Mouse (Mus musculus): ENCODE data around the gene Cela3a. TPM values are rescaled to one million over a fixed set of nuclear protein-coding genes. Genes with fewer than 3 reads are reported as not detected.
A peak's percentile ranks its signal among the peaks of the same experiment; 100 is the strongest.

The Cela3a gene
- polyA plus RNA-seq, 1 experiment from 2014 or later: not detected

GRCm38 (mm10) chr4:137449715-137450114, 40.1 kb upstream of the Cela3a start:
- Histone ChIP-seq H3K9me3 (ENCODE audit: control insufficient read depth, low read length) (no peaks in the 10 kb centered on the region), H3K4me1 (ENCODE audit: control insufficient read depth in 2 of 2, insufficient read depth in 2 of 2, low read length in 2 of 2) (peaks cover 25% of the 10 kb centered on the region in 2 experiments), H3K27me3 (ENCODE audit: control insufficient read depth, insufficient read depth, low read length) (no peaks in the 10 kb centered on the region), H3K4me2 (ENCODE audit: low read length) (no peak overlapping the region), H3K36me3 (ENCODE audit: control insufficient read depth, insufficient read depth, low read length) (no peaks in the 10 kb centered on the region), H3K9ac (ENCODE audit: low read length) (no peak overlapping the region), H3K27ac (replicated peaks in 1 of 2; ENCODE audit: control insufficient read depth in 1 of 2, insufficient read depth in 1 of 2, low read depth in 2 of 2, low read length in 2 of 2) (0 out of 4 replicates have a peak overlapping the region, but pooled peaks of 1 of the 2 experiments have one; percentile 12), H3K4me3 (ENCODE audit: control insufficient read depth in 1 of 2, insufficient read depth in 1 of 2, low read depth in 1 of 2, low read length in 2 of 2) (no peak overlapping the region)
- ATAC-seq (ENCODE audit: insufficient number of reproducible peaks, insufficient read depth, low FRiP score, low read depth): no peak
- WGBS: 58% methylated on average over 10 of the region's 10 CpGs

GRCm38 (mm10) chr4:137449132-137449531, 39.5 kb upstream of the Cela3a start:
- Histone ChIP-seq H3K4me2 (ENCODE audit: low read length) (peak overlapping the region; percentile 32; the same call in 1 of the 2 replicates), H3K9me3 (ENCODE audit: control insufficient read depth, low read length) (no peaks in the 10 kb centered on the region), H3K4me3 (ENCODE audit: control insufficient read depth in 1 of 2, insufficient read depth in 1 of 2, low read depth in 1 of 2, low read length in 2 of 2) (no peak overlapping the region), H3K4me1 (ENCODE audit: control insufficient read depth in 2 of 2, insufficient read depth in 2 of 2, low read length in 2 of 2) (peaks cover 25% of the 10 kb centered on the region in 2 experiments), H3K9ac (ENCODE audit: low read length) (peak overlapping the region; percentile 50; the same call in 1 of the 2 replicates), H3K36me3 (ENCODE audit: control insufficient read depth, insufficient read depth, low read length) (no peaks in the 10 kb centered on the region), H3K27me3 (ENCODE audit: control insufficient read depth, insufficient read depth, low read length) (no peaks in the 10 kb centered on the region), H3K27ac (replicated peaks in 1 of 2; ENCODE audit: control insufficient read depth in 1 of 2, insufficient read depth in 1 of 2, low read depth in 2 of 2, low read length in 2 of 2) (peak overlapping the region in 1 of 2 experiments; percentile 65; a peak in 2 of 4 replicates)
- WGBS: 40% methylated on average over 2 of the region's 2 CpGs
- ATAC-seq (ENCODE audit: insufficient number of reproducible peaks, insufficient read depth, low FRiP score, low read depth): no peak

GRCm38 (mm10) chr4:137448641-137449040, 39.0 kb upstream of the Cela3a start:
- peak overlapping the region; percentile 8 to 65; a peak in 3 of 4 replicates for H3K27ac ChIP-seq (replicated peaks in 1 of 2; ENCODE audit: control insufficient read depth in 1 of 2, insufficient read depth in 1 of 2, low read depth in 2 of 2, low read length in 2 of 2)
- H3K4me1 ChIP-seq (ENCODE audit: control insufficient read depth in 2 of 2, insufficient read depth in 2 of 2, low read length in 2 of 2): peaks cover 25 to 28% of the 10 kb centered on the region in 2 experiments
- WGBS: 25% methylated on average over 2 of the region's 2 CpGs
- no peak overlapping the region for H3K4me3 ChIP-seq (ENCODE audit: control insufficient read depth in 1 of 2, insufficient read depth in 1 of 2, low read depth in 1 of 2, low read length in 2 of 2)
- H3K27me3 ChIP-seq (ENCODE audit: control insufficient read depth, insufficient read depth, low read length): no peaks in the 10 kb centered on the region
- H3K4me2 ChIP-seq (ENCODE audit: low read length): peak overlapping the region; percentile 32
- H3K9me3 ChIP-seq (ENCODE audit: control insufficient read depth, low read length): no peaks in the 10 kb centered on the region
- H3K9ac ChIP-seq (ENCODE audit: low read length): peak overlapping the region; percentile 50
- no peaks in the 10 kb centered on the region for H3K36me3 ChIP-seq (ENCODE audit: control insufficient read depth, insufficient read depth, low read length)
- ATAC-seq (ENCODE audit: insufficient number of reproducible peaks, insufficient read depth, low FRiP score, low read depth): 0 out of 2 replicates have a peak, but pooled peaks have one; percentile 11

GRCm38 (mm10) chr4:137448197-137448596, 38.6 kb upstream of the Cela3a start:
- Histone ChIP-seq H3K9ac (ENCODE audit: low read length) (peak overlapping the region; percentile 50; the same call in 1 of the 2 replicates), H3K4me2 (ENCODE audit: low read length) (peak overlapping the region; percentile 32), H3K27me3 (ENCODE audit: control insufficient read depth, insufficient read depth, low read length) (no peaks in the 10 kb centered on the region), H3K4me3 (ENCODE audit: control insufficient read depth in 1 of 2, insufficient read depth in 1 of 2, low read depth in 1 of 2, low read length in 2 of 2) (no peak overlapping the region), H3K36me3 (ENCODE audit: control insufficient read depth, insufficient read depth, low read length) (no peaks in the 10 kb centered on the region), H3K27ac (replicated peaks in 1 of 2; ENCODE audit: control insufficient read depth in 1 of 2, insufficient read depth in 1 of 2, low read depth in 2 of 2, low read length in 2 of 2) (peak overlapping the region; percentile 8 to 65; a peak in 3 of 4 replicates), H3K9me3 (ENCODE audit: control insufficient read depth, low read length) (no peaks in the 10 kb centered on the region), H3K4me1 (ENCODE audit: control insufficient read depth in 2 of 2, insufficient read depth in 2 of 2, low read length in 2 of 2) (peaks cover 22 to 28% of the 10 kb centered on the region in 2 experiments)
- WGBS: 15% methylated on average over 6 of the region's 6 CpGs
- peak; percentile 59 for ATAC-seq (ENCODE audit: insufficient number of reproducible peaks, insufficient read depth, low FRiP score, low read depth)

GRCm38 (mm10) chr4:137447363-137448196, 38.0 kb upstream of the Cela3a start:
- no peaks in the 10 kb centered on the region for H3K9me3 ChIP-seq (ENCODE audit: control insufficient read depth, low read length)
- peak overlapping the region in 1 of 2 experiments; percentile 65; a peak in 2 of 4 replicates for H3K27ac ChIP-seq (replicated peaks in 1 of 2; ENCODE audit: control insufficient read depth in 1 of 2, insufficient read depth in 1 of 2, low read depth in 2 of 2, low read length in 2 of 2)
- H3K9ac ChIP-seq (ENCODE audit: low read length): 0 out of 2 replicates have a peak overlapping the region, but pooled peaks have one; percentile 50
- no peaks in the 10 kb centered on the region for H3K36me3 ChIP-seq (ENCODE audit: control insufficient read depth, insufficient read depth, low read length)
- 60% methylated on average over 7 of the region's 7 CpGs for WGBS
- H3K4me2 ChIP-seq (ENCODE audit: low read length): peak overlapping the region; percentile 32; the same call in 1 of the 2 replicates
- ATAC-seq (ENCODE audit: insufficient number of reproducible peaks, insufficient read depth, low FRiP score, low read depth): no peak
- H3K27me3 ChIP-seq (ENCODE audit: control insufficient read depth, insufficient read depth, low read length): no peaks in the 10 kb centered on the region
- no peak overlapping the region for H3K4me3 ChIP-seq (ENCODE audit: control insufficient read depth in 1 of 2, insufficient read depth in 1 of 2, low read depth in 1 of 2, low read length in 2 of 2)
- peaks cover 22 to 28% of the 10 kb centered on the region in 2 experiments for H3K4me1 ChIP-seq (ENCODE audit: control insufficient read depth in 2 of 2, insufficient read depth in 2 of 2, low read length in 2 of 2)

GRCm38 (mm10) chr4:137445881-137446280, 36.3 kb upstream of the Cela3a start:
- Histone ChIP-seq H3K36me3 (ENCODE audit: control insufficient read depth, insufficient read depth, low read length) (no peaks in the 10 kb centered on the region), H3K27ac (replicated peaks in 1 of 2; ENCODE audit: control insufficient read depth in 1 of 2, insufficient read depth in 1 of 2, low read depth in 2 of 2, low read length in 2 of 2) (no peak overlapping the region)

GRCm38 (mm10) chr4:137443625-137444024, 34.0 kb upstream of the Cela3a start:
- Histone ChIP-seq H3K9me3 (ENCODE audit: control insufficient read depth, low read length) (no peaks in the 10 kb centered on the region), H3K27me3 (ENCODE audit: control insufficient read depth, insufficient read depth, low read length) (no peaks in the 10 kb centered on the region), H3K4me1 (ENCODE audit: control insufficient read depth in 2 of 2, insufficient read depth in 2 of 2, low read length in 2 of 2) (peaks cover 13 to 18% of the 10 kb centered on the region in 2 experiments), H3K4me2 (ENCODE audit: low read length) (peak overlapping the region; percentile 25), H3K27ac (replicated peaks in 1 of 2; ENCODE audit: control insufficient read depth in 1 of 2, insufficient read depth in 1 of 2, low read depth in 2 of 2, low read length in 2 of 2) (no peak overlapping the region), H3K36me3 (ENCODE audit: control insufficient read depth, insufficient read depth, low read length) (no peaks in the 10 kb centered on the region), H3K4me3 (ENCODE audit: control insufficient read depth in 1 of 2, insufficient read depth in 1 of 2, low read depth in 1 of 2, low read length in 2 of 2) (no peak overlapping the region), H3K9ac (ENCODE audit: low read length) (no peak overlapping the region)
- WGBS: 28% methylated on average over 5 of the region's 5 CpGs
- ATAC-seq (ENCODE audit: insufficient number of reproducible peaks, insufficient read depth, low FRiP score, low read depth): no peak

More at GRCm38 (mm10) chr4:137445881-137446280, 36.3 kb upstream of the Cela3a start:
- Histone ChIP-seq H3K27me3 (ENCODE audit: control insufficient read depth, insufficient read depth, low read length) (no peaks in the 10 kb centered on the region), H3K9me3 (ENCODE audit: control insufficient read depth, low read length) (no peaks in the 10 kb centered on the region), H3K4me1 (ENCODE audit: control insufficient read depth in 2 of 2, insufficient read depth in 2 of 2, low read length in 2 of 2) (peaks cover 22 to 28% of the 10 kb centered on the region in 2 experiments), H3K9ac (ENCODE audit: low read length) (no peak overlapping the region), H3K4me2 (ENCODE audit: low read length) (no peak overlapping the region), H3K4me3 (ENCODE audit: control insufficient read depth in 1 of 2, insufficient read depth in 1 of 2, low read depth in 1 of 2, low read length in 2 of 2) (no peak overlapping the region)
- WGBS: 90% methylated on average over 4 of the region's 4 CpGs
- no peak for ATAC-seq (ENCODE audit: insufficient number of reproducible peaks, insufficient read depth, low FRiP score, low read depth)

Data from heart, embryonic 14.5 days (tissue).